Mouse (Mus musculus) liver, adult (tissue): Measurements from ENCODE around the gene Rabep2.

Experiments
- GATA4 ChIP-seq: IDR thresholded peaks from 2 replicates; pipeline ENCODE4 v1.6.1; 2014; ENCODE audit warnings: mild to moderate bottlenecking, low read length; ENCODE audit not compliant: insufficient replicate concordance

Rabep2 gene

DNA sequence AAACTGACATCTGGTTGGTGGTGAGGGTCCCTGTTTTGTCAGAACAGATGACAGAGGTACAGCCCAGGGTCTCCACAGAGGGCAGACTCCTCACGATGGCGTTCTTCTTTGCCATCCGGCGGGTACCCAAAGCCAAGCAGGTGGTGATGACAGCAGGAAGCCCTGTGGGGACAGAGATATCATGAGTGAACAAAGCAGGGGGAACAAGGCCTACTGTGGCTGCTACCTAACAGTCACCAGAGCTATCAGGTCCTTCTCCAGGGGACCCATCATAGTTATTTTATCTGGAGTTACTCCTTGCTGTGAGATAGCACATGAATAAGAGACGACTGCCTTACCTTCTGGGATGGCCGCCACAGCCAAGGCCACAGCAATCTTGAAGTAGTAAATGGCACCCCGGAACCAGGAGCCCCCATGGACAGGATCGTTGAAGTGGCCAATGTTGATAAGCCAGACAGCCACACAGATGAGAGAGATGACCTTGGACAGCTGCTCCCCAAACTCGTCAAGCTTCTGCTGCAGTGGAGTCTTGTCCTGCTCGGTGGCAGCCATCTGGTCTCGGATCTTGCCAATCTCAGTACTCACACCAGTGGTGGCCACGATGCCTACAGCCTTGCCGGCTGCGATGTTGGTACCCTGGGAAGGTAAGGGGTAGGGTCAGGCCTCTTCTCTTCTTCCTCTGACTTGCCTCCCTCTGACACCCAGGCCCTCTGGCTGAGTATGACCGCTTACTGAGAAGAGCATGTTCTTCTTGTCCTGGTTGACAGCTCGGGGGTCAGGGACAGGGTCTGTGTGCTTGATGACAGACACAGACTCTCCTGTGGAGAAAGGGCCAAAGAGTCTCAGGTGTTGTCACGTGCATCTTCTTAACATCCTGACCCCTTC lies 28.1 kb downstream of the Rabep2 start:
- no peak for TF ChIP-seq GATA4

DNA sequence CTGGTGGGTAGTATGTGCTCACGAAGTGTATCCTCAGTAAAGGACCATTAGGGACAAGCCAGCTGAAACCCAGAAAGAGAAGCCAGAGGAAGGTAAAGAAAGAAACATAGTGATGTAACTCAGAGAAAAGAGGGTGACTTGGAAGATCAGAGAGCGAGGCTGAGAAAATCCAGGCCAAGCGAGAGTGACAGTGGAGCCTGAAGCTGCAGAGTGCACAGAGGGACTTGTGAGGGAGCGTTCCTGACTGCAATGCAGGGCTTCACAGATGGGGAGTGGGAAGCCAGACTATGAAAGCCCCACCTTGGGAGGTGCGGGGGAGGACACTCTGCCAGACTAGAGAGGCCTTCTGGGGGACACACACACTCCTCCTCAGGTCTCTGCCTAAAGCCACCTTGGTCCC lies 29.7 kb downstream of the Rabep2 start:
- TF ChIP-seq GATA4 = no peak

DNA sequence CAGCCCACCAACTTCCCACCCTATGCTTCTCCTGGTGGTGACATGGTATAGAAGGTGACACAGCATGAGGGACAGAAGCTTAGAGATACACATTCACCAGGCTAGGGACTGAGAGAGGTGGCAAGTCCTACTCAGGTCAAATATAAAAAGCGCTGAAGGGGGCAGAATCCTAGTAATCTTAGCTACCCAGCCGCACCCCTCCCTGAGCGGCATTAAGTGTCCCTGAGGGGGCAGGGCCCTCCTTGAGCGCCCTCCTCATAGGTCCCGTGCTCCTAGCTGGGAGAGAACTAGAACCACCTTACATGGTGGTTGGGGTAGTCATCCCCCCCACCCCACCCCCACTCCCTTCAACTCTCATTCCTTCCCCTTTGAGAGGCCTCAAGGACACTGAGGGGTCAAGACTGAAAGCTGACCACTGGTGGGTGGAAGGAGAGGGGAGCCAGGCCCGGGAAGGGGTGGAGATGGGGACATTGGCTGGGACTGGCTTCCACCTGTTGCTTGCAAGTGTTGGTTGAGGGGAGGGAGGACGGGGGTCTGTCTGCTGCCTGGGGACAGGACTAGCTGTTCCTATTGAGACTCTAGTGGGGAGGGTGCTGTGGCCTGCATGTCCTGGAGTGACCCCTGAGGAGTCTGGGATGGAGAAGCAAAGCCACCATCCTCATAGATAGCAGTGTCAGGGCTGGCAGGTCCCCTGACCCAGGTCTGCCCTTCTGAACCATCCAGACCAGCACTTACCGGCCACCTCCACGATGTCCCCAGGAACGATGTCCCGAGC lies 30.5 kb downstream of the Rabep2 start:
- TF ChIP-seq GATA4 = no peak

DNA sequence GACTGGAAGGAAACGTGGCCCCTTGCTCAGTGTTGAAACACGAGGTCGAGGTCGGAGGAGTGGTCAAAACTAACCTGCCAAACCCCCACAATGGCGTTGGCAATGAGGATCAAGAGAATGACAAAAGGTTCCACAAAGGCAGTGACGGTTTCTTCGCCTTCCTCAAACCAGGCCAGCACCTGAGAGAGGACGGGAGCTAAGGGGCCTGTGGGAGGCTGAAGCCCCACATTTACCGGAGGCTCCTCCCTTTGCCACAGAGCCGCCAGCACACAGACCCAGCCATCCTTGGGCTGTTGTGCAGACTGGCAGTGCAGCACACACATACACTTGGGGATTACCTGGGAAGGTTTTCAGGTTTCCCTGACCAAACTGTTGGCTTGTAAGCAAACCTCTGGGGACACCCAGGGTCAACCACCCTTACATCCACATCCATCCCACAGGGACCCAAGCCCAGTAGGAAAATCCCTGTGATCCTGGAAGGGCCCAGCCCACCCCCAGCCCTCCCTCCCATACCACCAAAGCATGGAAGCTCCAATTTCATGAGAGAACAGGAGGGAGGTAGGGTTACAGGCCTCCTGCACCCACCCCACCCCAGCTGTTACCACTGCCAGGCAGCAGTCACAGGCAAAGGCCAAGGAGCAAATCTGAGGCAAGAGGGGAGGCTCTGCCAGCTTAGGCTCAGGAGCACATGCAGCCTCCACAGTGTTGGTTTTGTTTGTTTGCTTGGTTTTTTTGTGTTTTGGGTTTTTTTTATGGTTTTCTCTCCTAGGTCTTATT lies 32.3 kb downstream of the Rabep2 start:
- no peak for TF ChIP-seq GATA4

DNA sequence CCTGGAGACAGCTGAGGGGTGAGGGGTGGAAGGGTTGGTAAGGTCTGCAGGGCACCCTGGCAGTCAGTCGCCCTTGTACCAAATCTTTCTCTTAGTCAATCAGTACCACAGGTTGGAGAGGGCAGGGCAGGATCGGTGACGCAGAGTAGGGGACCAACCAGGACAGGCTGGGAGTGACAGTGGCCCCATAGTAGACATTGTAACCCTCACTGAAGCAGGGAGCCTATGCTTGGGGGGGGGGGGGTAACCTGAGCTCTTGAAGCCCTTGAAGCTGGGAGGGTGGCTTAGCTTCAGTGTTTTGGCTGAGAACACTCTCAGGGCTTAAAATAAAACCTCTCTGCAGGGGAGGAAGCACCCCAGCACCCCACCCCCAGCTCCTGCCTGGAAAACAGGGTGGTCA lies 33.1 kb downstream of the Rabep2 start:
- no peak for TF ChIP-seq GATA4

DNA sequence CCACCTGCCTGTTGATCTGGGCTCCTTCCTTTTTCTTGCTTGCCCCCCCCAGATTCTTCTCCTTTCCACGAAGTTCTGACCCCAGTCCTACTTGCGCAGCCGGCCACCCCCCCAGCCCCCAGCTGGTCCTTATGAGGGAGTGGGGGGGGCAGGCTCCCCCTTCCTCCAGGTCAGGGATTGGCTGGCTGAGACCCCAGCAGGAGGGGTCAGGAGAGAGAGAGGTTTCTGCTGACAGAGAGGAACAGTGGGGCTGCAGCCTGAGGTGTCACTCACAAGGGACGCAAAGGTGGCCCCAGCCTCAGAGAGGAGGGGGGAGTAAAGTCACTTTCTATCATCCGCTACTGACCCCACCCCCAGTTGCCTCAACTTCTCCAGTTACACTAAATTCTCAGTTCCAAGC lies 34.4 kb downstream of the Rabep2 start, which contains the start of gene Atp2a1:
Gene Atp2a1 (minus strand): TSS at position 105 of the 400 bp plus-strand sequence.
- no peak for TF ChIP-seq GATA4

DNA sequence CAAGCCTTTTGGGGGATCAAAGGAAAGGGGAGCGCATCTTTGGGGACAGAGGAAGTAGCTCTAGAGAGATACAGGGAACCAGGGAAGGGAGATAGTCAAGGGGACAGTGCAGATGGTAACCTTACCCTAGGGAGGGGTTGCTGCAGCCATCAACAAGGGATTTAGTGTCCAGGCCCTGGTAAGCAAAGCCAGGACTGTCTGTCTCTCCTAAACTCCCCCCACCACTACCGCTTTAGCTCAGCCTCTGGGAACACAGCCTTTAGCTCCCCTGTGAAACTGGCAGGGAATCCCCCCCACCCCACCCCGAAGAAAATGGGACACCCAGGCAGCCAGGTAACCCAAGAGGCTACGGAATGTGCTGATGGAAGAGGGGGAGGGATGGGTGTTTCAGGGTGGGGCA lies 35.0 kb downstream of the Rabep2 start:
- no peak for TF ChIP-seq GATA4

DNA sequence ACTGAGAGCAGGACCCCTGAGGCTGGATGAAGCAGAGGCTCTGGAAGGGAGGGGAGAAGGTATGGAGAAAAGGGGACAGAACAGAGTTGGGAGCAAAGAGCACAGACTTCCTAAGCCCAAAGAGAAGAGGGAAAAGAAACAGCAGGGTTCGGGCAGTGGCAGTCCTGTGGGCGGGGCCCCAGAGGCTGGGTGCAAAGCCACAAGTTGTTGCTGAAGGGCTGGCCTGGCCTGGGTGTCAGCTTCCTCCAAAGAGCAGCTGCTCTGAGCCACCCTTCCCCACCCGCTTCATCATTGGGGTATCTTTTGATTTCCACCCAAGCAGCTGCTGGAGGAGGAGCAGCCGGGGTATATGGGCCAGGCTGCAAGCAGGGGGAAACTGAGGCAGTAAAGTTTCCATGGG lies 35.6 kb downstream of the Rabep2 start:
- no peak for TF ChIP-seq GATA4

DNA sequence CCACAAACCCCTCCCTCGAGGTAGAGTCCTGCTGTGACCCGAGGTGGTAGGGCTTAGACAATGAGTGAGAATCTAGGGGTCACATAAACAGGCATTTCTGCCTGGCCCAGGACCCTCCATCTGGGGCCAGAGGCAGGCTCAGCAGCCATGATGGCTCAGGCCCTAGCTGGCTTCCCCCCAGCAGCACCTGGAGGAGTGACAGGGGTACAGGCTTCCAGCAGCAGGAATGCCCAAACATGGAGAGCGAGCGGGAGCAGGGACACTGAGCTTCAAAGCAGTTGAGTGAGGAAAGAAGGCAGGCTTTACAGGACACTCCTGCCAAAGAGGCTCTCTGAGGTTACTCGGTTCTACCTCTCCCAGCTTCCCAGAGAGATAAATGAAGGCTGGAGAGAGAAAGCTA lies 36.3 kb downstream of the Rabep2 start:
- no peak for TF ChIP-seq GATA4

DNA sequence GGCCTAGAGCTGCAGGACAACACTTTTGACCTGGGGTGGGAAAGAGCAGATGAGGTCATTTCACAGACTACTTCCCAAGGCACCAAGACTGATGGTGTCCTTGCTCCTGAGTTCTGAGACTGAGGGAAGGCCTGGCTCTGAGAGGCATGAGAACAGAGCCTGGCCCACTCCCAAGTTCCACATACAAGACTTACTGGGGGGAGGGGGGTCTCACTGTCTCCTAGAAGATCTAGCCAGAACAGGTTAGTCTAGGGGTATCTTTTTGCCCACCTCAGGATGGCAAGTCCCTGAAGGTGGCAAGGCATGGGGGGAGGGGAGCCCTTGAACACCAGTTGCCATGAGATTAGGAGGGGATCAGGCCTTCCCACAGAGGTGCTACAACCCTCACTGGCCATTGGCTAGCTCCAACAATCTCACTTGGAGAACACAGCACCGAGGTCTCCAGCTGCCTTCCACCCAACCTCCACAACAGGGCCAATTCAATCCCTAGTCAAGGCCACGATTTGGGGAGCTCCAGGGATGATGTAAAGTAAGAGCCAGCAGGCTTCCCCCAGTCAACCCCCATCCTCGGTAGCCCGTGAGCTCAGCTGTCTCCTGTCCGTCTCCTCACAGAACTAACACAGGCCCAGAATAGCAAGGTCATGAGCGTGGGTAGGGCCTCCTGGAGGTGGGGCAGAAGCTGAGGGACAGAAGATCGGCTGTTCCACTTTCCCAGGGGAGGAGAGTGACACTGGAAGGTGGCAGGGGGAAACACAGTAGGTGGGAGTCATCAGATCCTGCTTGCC lies 36.9 kb downstream of the Rabep2 start:
- TF ChIP-seq GATA4 = no peak

DNA sequence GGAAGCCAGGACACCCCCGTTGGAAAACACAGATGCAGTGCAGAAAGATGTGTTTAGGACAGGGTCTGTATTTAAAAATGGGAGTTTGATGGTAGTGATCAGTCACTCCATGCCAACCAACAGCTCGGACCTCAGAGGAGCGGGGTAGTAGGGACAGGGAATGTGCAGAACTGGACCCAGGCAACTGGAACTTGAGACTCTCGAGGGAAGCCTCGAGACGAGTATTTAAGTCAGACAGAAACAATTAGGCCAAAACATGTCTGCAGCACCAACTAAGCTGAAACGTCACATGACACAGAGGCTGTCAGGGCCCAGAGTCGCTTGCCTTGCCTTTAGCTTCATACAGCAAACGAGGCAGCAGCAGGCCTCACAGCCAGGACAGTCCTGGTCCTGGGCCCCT lies 37.6 kb downstream of the Rabep2 start:
- TF ChIP-seq GATA4 = no peak

DNA sequence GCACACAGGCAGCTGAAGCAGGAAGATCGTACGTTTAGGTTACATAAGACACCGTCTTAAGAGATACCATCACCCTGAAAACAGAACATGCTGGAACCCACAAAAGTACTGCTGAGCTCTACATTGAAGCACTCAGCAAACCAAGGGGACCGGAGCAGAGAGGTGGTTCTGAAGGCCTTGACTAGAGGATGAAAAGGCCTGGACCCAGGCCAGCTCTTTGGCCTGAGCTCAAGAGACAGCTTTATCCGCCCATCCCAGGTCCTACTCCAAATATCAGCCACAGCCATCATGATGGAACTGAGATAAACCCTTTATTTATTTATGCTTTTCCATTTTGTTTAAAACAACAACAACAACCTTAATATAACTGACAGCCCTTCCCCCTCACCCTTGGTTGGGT lies 38.1 kb downstream of the Rabep2 start:
- TF ChIP-seq GATA4 = no peak

DNA sequence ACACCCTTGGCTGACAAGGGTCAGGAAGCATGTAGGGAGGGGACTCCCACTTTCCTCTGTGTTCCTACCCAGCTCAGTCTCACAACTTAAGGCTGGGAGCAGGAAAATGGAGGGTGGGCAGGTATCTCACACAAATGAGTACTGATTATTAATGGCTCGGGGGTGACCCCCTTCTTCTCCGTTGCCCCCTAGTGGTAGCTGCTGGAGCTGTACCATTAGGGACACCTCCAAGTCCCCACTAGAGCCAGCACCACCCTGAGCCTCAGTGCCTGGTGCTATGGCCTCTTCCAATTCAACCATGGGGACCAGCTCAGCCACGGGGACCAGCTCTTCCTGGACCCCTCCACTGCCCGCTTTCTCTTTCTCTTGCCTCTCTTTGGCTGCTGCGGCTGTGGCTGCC lies 38.7 kb downstream of the Rabep2 start:
- no peak for TF ChIP-seq GATA4

DNA sequence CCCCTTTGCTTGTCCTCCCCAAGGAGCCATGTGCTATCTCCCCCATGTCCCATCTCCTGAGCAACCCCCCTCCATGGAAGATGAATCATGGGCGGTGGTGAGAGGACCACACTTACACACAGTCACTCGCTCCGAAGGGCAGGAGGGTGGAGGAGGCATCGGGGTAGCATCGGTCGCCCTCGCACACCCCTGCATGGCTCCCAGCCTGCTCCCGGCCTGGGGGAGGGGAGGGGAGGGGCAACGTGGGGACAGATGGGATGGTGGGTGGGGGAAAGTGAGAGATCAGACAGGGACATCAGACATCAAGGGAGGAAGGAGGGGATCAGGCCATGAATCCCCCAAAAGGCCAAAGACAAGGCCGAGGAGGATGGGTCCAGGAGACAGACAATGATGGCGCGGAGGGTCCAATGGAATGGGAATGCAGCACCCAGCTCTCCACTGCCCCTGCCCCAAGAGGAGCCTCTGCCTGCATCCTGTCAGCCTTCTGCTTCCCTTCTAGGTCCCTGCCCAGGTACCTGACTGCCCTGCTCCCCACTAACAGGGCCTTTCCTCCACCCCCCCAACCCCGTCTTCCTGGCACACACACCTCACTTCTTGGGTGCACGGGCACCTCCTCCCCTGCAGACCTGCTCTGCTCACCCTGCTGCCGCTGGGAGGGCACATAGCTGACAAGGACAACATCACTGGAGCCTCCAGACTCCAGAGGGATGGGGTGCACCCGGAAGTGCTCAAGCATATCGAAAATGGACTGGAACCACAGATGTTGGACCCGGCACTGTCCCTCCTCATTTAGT lies 39.5 kb downstream of the Rabep2 start:
- no peak for TF ChIP-seq GATA4
